Mouse (Mus musculus): Measurements from ENCODE around the gene Urb1.

- no peak for TF ChIP-seq TBP (conservative IDR thresholded peaks at IDR 0.05; ENCODE audit: low read depth, low read length)
- no peak for TF ChIP-seq EP300 (IDR thresholded peaks at IDR 0.05; ENCODE audit: low read length)
- no peak for TF ChIP-seq SIN3A (IDR thresholded peaks at IDR 0.05; ENCODE audit: low read length)
- no peak for TF ChIP-seq UBTF (IDR thresholded peaks at IDR 0.05; ENCODE audit: low read depth, low read length)
- no peak for TF ChIP-seq TCF12 (IDR thresholded peaks at IDR 0.05; ENCODE audit: low read depth, low read length)
- no peak for TF ChIP-seq POLR2A (IDR thresholded peaks at IDR 0.05; ENCODE audit: low read depth, low read length)
- no peak for TF ChIP-seq CTCF (conservative IDR thresholded peaks at IDR 0.05 in 1 of 2, IDR thresholded peaks at IDR 0.05 in 1 of 2; ENCODE audit: low read depth in 2 of 2, low read length in 2 of 2)
- TF ChIP-seq MYC (IDR thresholded peaks at IDR 0.05; ENCODE audit: low read depth, low read length): no peak
- TF ChIP-seq PAX5 (IDR thresholded peaks at IDR 0.05; ENCODE audit: low read length): no peak
- no peak for TF ChIP-seq MAZ (IDR thresholded peaks at IDR 0.05; ENCODE audit: low read depth, low read length)
- TF ChIP-seq USF2 (conservative IDR thresholded peaks at IDR 0.05; ENCODE audit: low read depth, low read length): no peak
- TF ChIP-seq CHD1 (IDR thresholded peaks at IDR 0.05; ENCODE audit: low read depth, low read length): no peak
Observed at GRCm38 (mm10) chr16:90779783-90780182, 30.4 kb downstream of the Urb1 start.

All from CH12.LX (cell line).